Mouse (Mus musculus) bone marrow, adult 2 months (tissue): ENCODE measurements around the gene Spsb4. TPM values are rescaled to one million over a fixed set of nuclear protein-coding genes. Genes with fewer than 3 reads are reported as not detected.

ENCODE experiments used
- H3K27ac ChIP-seq: fragments of 200-500 bp; 2 replicates; pipeline ENCODE4 v1.5.1; 2012; ENCODE audit warnings: low read depth, mild to moderate bottlenecking, control low read depth, inconsistent platforms, low read length; ENCODE audit not compliant: control insufficient read depth, poor library complexity, insufficient read depth
- H3K4me1 ChIP-seq: fragments of 200-500 bp; 2 replicates; pipeline ENCODE4 v1.6.1; 2011; ENCODE audit warnings: low read length; ENCODE audit not compliant: control insufficient read depth, insufficient read depth
- H3K4me3 ChIP-seq: fragments of 200-500 bp; replicated peaks from 2 replicates; pipeline ENCODE3; 2011; ENCODE audit warnings: mild to moderate bottlenecking, low read depth, low read length, control low read depth; ENCODE audit not compliant: control insufficient read depth
- CTCF ChIP-seq: fragments of 200-500 bp; IDR thresholded peaks from 2 replicates; pipeline ENCODE4 v1.5.1; 2011; ENCODE audit warnings: low read length, control low read depth; ENCODE audit not compliant: control insufficient read depth, insufficient read depth
- POLR2A ChIP-seq: fragments of 200-500 bp; IDR thresholded peaks from 2 replicates; pipeline ENCODE4 v1.6.1; 2011; ENCODE audit warnings: low read depth, mild to moderate bottlenecking, control low read depth, low read length, borderline replicate concordance; ENCODE audit not compliant: control insufficient read depth
- WGBS: fragments of 180-500 bp; shearing (Covaris S2); methylation state at CpG from one replicate; pipeline ENCODE4 v1.1.7; 2018; 5-methylcytosine and 5-hydroxymethylcytosine counted together
- polyA plus RNA-seq: library from polyadenylated mRNA; stranded (reverse); fragments of >200 nt; gene quantifications from 2 replicates; pipeline ENCODE4 v1.2.4, GENCODE M21; 2011; ENCODE audit warnings: low replicate concordance; ENCODE audit not compliant: missing spikeins, insufficient read depth, insufficient read length

Spsb4 gene
- polyA plus RNA-seq, 1 experiment = 1.5 TPM

- TF ChIP-seq CTCF (no peak), POLR2A (no peak)
- no peak overlapping the region for H3K4me3 ChIP-seq
- WGBS = 60% methylated on average over 7 of the region's 7 CpGs
- H3K4me1 ChIP-seq = peaks cover 2% of the 10 kb centered on the region
- peak overlapping the region; percentile 83 for H3K27ac ChIP-seq
Measured at GRCm38 (mm10) chr9:96904360-96905355, 114.0 kb downstream of the Spsb4 start.

GRCm38 (mm10) chr9:96899717-96900116, 118.9 kb downstream of the Spsb4 start:
- Histone ChIP-seq H3K27ac (peak overlapping the region; percentile 79), H3K4me1 (peaks cover 3% of the 10 kb centered on the region), H3K4me3 (peak overlapping the region; percentile 16)
- TF ChIP-seq CTCF (no peak), POLR2A (no peak)
- WGBS = 6% methylated on average over 5 of the region's 5 CpGs

- Histone ChIP-seq H3K27ac (no peak overlapping the region), H3K4me3 (no peak overlapping the region), H3K4me1 (peaks cover 3% of the 10 kb centered on the region)
- no peak for TF ChIP-seq CTCF
- TF ChIP-seq POLR2A = no peak
Measured at GRCm38 (mm10) chr9:96899004-96899403, 119.6 kb downstream of the Spsb4 start.

GRCm38 (mm10) chr9:96896690-96897089, 122.0 kb downstream of the Spsb4 start:
- peaks cover 7% of the 10 kb centered on the region for H3K4me1 ChIP-seq
- 6% methylated on average over 1 of the region's 1 CpGs for WGBS
- H3K4me3 ChIP-seq = peak overlapping the region; percentile 34
- TF ChIP-seq CTCF (no peak), POLR2A (no peak)
- H3K27ac ChIP-seq = peak overlapping the region; percentile 79

GRCm38 (mm10) chr9:96893582-96893981, 125.1 kb downstream of the Spsb4 start:
- TF ChIP-seq POLR2A (no peak), CTCF (no peak)
- 63% methylated on average over 5 of the region's 5 CpGs for WGBS
- Histone ChIP-seq H3K4me3 (no peak overlapping the region), H3K4me1 (peaks cover 5% of the 10 kb centered on the region; the same call in 1 of the 2 replicates), H3K27ac (no peak overlapping the region)

Other genes with a start within 250 kb of the Spsb4 start
- 7.1 and 14.5 TPM in 2 replicates for gene Pxylp1, start 126.2 kb downstream of the Spsb4 start, polyA plus RNA-seq
- gene Slc25a36, start 92.3 kb upstream of the Spsb4 start, polyA plus RNA-seq = 15.0 and 27.5 TPM in 2 replicates